Mouse (Mus musculus) limb, embryonic 10.5 days (tissue): ENCODE results near the gene Gm11937. TPM values are rescaled to one million over a fixed set of nuclear protein-coding genes. Genes with fewer than 3 reads are reported as not detected.

Source experiments
- DNase-seq: peaks from one replicate; pipeline ENCODE4 v3.0.0-alpha.2; 2017; ENCODE audit warnings: low spot score
- H3K27ac ChIP-seq: fragments of 300-500 bp; sonication (generic); 2 replicates; pipeline ENCODE4 v1.5.1; 2016; ENCODE audit warnings: mild to moderate bottlenecking
- H3K27me3 ChIP-seq: fragments of 300-500 bp; sonication (generic); 2 replicates; pipeline ENCODE4 v1.6.1; 2016; ENCODE audit warnings: low read depth, mild to moderate bottlenecking; ENCODE audit not compliant: poor library complexity, severe bottlenecking
- H3K36me3 ChIP-seq: fragments of 300-500 bp; sonication (generic); 2 replicates; pipeline ENCODE4 v1.6.1; 2016; ENCODE audit warnings: mild to moderate bottlenecking, moderate library complexity
- H3K4me1 ChIP-seq: fragments of 300-500 bp; sonication (generic); 2 replicates; pipeline ENCODE4 v1.6.1; 2016
- H3K4me3 ChIP-seq: fragments of 300-500 bp; sonication (generic); 2 replicates; pipeline ENCODE4 v1.5.1; 2016; ENCODE audit warnings: mild to moderate bottlenecking, moderate library complexity
- H3K9me3 ChIP-seq: fragments of 300-500 bp; sonication (generic); replicated peaks from 2 replicates; pipeline ENCODE4 v1.6.1; 2016; ENCODE audit warnings: mild to moderate bottlenecking
- WGBS: fragments of 180-500 bp; shearing (Covaris S2); methylation state at CpG from one replicate; pipeline ENCODE4 v1.1.7; 2016; 5-methylcytosine and 5-hydroxymethylcytosine counted together
- polyA plus RNA-seq: library from polyadenylated mRNA; unstranded; fragments of >200 nt; fragmentation: Nextera tagmentation; extraction: Ambion mirVana; gene quantifications from 2 replicates; pipeline ENCODE4 v1.2.1, GENCODE M21; 2016

The Gm11937 gene
- polyA plus RNA-seq, 1 experiment from 2014 or later, result not detected

DNA sequence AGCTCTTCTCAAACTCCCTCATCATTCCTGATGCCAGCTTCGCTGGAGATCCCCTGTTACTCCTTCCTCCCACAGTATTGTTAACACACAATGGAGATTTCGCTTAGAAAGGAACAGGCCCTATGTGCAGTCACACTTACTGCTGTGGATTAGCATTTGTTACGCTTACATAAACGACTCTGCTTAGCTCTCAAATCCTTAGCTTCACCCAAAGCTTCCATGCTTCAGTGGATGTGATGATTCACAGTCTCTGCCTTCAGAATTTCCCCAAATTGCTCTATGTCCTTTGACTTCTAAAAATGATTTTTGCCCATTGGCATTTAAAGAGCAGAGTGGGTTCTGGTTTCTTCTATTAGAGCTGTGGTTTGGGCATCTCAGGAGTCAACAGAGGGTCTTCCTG is 36.8 kb downstream of the Gm11937 start:
- no peaks in the 10 kb centered on the region for H3K27me3 ChIP-seq

DNA sequence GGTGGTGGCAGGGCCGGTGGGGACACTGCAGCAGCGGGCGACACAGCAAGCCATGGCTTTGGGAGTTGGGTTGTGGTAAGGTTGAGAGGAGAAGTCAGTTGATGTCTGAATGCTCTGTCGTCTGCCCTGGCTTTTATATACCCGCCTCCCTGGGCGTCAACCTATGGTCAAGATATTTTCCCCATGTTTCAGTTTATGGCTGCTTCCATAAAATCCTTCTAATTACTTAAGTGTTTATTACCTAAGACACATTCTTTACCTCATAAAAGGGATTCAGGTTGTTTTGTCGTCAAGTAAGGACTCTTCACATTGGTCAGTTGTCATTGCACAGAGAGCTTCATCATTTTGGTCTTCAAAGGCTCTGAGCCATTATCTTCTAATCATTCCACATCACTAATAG is 43.5 kb downstream of the Gm11937 start, which contains the start of gene Krtap3-1:
TSS of gene Krtap3-1 (minus strand) at position 101 of the 400 bp plus-strand sequence.
- Histone ChIP-seq H3K9me3 (no peaks in the 10 kb centered on the region), H3K27me3 (no peaks in the 10 kb centered on the region), H3K27ac (no peak within 1 kb of the TSS), H3K4me1 (no peaks in the 10 kb centered on the region), H3K4me3 (no peak within 1 kb of the TSS), H3K36me3 (no peaks in the 10 kb centered on the region)
- WGBS, result 85% methylated on average over 7 of the region's 7 CpGs
- DNase-seq, result no peak

More for the DNA sequence above, 36.8 kb downstream of the Gm11937 start:
- WGBS, result 77% methylated on average over 4 of the region's 4 CpGs
- no peak for DNase-seq
- Histone ChIP-seq H3K36me3 (no peaks in the 10 kb centered on the region), H3K27ac (no peak overlapping the region), H3K9me3 (no peaks in the 10 kb centered on the region), H3K4me3 (no peak overlapping the region), H3K4me1 (no peaks in the 10 kb centered on the region)

GRCm38 (mm10) chr11:99562580-99562979 is 47.4 kb downstream of the Gm11937 start:
- no peaks in the 10 kb centered on the region for H3K36me3 ChIP-seq
- no peaks in the 10 kb centered on the region for H3K27me3 ChIP-seq
- no peak overlapping the region for H3K4me3 ChIP-seq
- H3K27ac ChIP-seq, result no peak overlapping the region
- H3K9me3 ChIP-seq, result no peaks in the 10 kb centered on the region
- no peaks in the 10 kb centered on the region for H3K4me1 ChIP-seq
- whole genome bisulfite sequencing, result 85% methylated on average over 6 of the region's 6 CpGs
- DNase-seq, result no peak

Other genes starting within 250 kb of the Gm11937 start
- gene Krt28, start 235.3 kb downstream of the Gm11937 start, polyA plus RNA-seq, result 0.11 and 0.20 TPM in 2 replicates
- 18.7 and 20.5 TPM in 2 replicates for gene Krt10, start 220.8 kb downstream of the Gm11937 start, polyA plus RNA-seq
- gene Krt12, start 187.9 kb downstream of the Gm11937 start, polyA plus RNA-seq, result not detected in 2 replicates
- 0.26 and 0.59 TPM in 2 replicates for gene Krt20, start 172.0 kb downstream of the Gm11937 start, polyA plus RNA-seq
- gene Krt23, start 117.1 kb downstream of the Gm11937 start, polyA plus RNA-seq, result 0.81 and 1.4 TPM in 2 replicates
- gene Krt39, start 88.9 kb downstream of the Gm11937 start, polyA plus RNA-seq, result 0.16 and 0.20 TPM in 2 replicates
- gene Krt40, start 67.0 kb downstream of the Gm11937 start, polyA plus RNA-seq, result not detected in 2 replicates
- not detected in 2 replicates for gene Krtap3-3, start 59.3 kb downstream of the Gm11937 start, polyA plus RNA-seq
- gene Krtap3-2, start 53.3 kb downstream of the Gm11937 start, polyA plus RNA-seq, result not detected in 2 replicates
- gene Gm11939, start 50.7 kb downstream of the Gm11937 start, polyA plus RNA-seq, result not detected in 2 replicates
- gene Krtap3-1, start 43.6 kb downstream of the Gm11937 start, polyA plus RNA-seq, result not detected in 2 replicates
- not detected in 2 replicates for gene Krtap1-5, start 29.2 kb downstream of the Gm11937 start, polyA plus RNA-seq
- gene Krtap1-4, start 26.5 kb downstream of the Gm11937 start, polyA plus RNA-seq, result not detected in 2 replicates
- not detected in 2 replicates for gene Krtap1-3, start 18.9 kb downstream of the Gm11937 start, polyA plus RNA-seq
- not detected in 2 replicates for gene Krtap9-3, start 12.1 kb downstream of the Gm11937 start, polyA plus RNA-seq
- not detected in 2 replicates for gene Gm11938, start 6.9 kb downstream of the Gm11937 start, polyA plus RNA-seq
- not detected in 2 replicates for gene Krtap2-4, start 4.7 kb upstream of the Gm11937 start, polyA plus RNA-seq
- not detected in 2 replicates for gene Gm11562, start 10.2 kb upstream of the Gm11937 start, polyA plus RNA-seq
- gene Krtap4-1, start 18.0 kb upstream of the Gm11937 start, polyA plus RNA-seq, result not detected in 2 replicates
- not detected in 2 replicates for gene Krtap4-2, start 24.9 kb upstream of the Gm11937 start, polyA plus RNA-seq
- not detected in 2 replicates for gene Krtap4-7, start 33.9 kb upstream of the Gm11937 start, polyA plus RNA-seq
- gene Gm11555, start 40.0 kb upstream of the Gm11937 start, polyA plus RNA-seq, result not detected in 2 replicates
- not detected in 2 replicates for gene Gm11563, start 48.8 kb upstream of the Gm11937 start, polyA plus RNA-seq
- gene Krtap4-6, start 55.8 kb upstream of the Gm11937 start, polyA plus RNA-seq, result not detected in 2 replicates
- gene Gm14190, start 80.6 kb upstream of the Gm11937 start, polyA plus RNA-seq, result not detected in 2 replicates
- gene Gm14180, start 124.1 kb upstream of the Gm11937 start, polyA plus RNA-seq, result not detected in 2 replicates
- gene Gm11595, start 162.7 kb upstream of the Gm11937 start, polyA plus RNA-seq, result not detected in 2 replicates
- gene Krtap4-8, start 170.5 kb upstream of the Gm11937 start, polyA plus RNA-seq, result not detected in 2 replicates
- not detected in 2 replicates for gene Krtap4-9, start 175.0 kb upstream of the Gm11937 start, polyA plus RNA-seq
- gene Gm11596, start 183.3 kb upstream of the Gm11937 start, polyA plus RNA-seq, result not detected in 2 replicates
- gene Gm11569, start 188.7 kb upstream of the Gm11937 start, polyA plus RNA-seq, result not detected in 2 replicates
- gene Gm11554, start 194.3 kb upstream of the Gm11937 start, polyA plus RNA-seq, result not detected in 2 replicates
- not detected in 2 replicates for gene Krtap4-13, start 199.7 kb upstream of the Gm11937 start, polyA plus RNA-seq
- not detected in 2 replicates for gene Gm11564, start 205.5 kb upstream of the Gm11937 start, polyA plus RNA-seq
- not detected in 2 replicates for gene 2300003K06Rik, start 227.9 kb upstream of the Gm11937 start, polyA plus RNA-seq
- not detected in 2 replicates for gene Krtap4-16, start 241.4 kb upstream of the Gm11937 start, polyA plus RNA-seq
- not detected in 2 replicates for gene Gm11568, start 247.7 kb upstream of the Gm11937 start, polyA plus RNA-seq